8 mouse cellular contexts compared by ENCODE assay signal in genomic region chr13:53109560-53110248, GRCm38 (mm10).
A peak's percentile ranks its signal among the peaks of the same experiment; 100 is the strongest.
DNase-seq lines count a peak whose midpoint lies in the region; ATAC-seq and TF ChIP-seq lines count a peak whose summit lies in the region.

No protein-coding gene starts in this region.

- no peak for TF ChIP-seq POLR2A in ES-Bruce4 (IDR thresholded peaks at IDR 0.05; ENCODE audit: insufficient read depth, low read length)
- no peak for TF ChIP-seq POLR2A in testis, adult 2 months (IDR thresholded peaks at IDR 0.05; ENCODE audit: control insufficient read depth, low read depth, low read length)

- peak; percentile 92 for ATAC-seq in forebrain, embryonic 16.5 days
- ATAC-seq in liver, postnatal 0 days, result peak; percentile 66
- ATAC-seq in neural tube, embryonic 15.5 days (ENCODE audit: low FRiP score), result peak; percentile 91

- TF ChIP-seq EP300 in ES-Bruce4 (IDR thresholded peaks at IDR 0.05; ENCODE audit: insufficient read depth, low read depth, low read length), result 0 out of 2 replicates have a peak, but pooled peaks have one; percentile 22
- TF ChIP-seq EP300 in liver, postnatal 0 days (IDR thresholded peaks at IDR 0.05; ENCODE audit: low read depth), result no peak

- H3K4me3 ChIP-seq in ES-Bruce4 (ENCODE audit: low read depth, low read length), result peak overlapping the region; percentile 29
- H3K4me3 ChIP-seq in forebrain, embryonic 16.5 days (replicated peaks; ENCODE audit: low read length), result peak overlapping the region; percentile 32
- H3K4me3 ChIP-seq in liver, postnatal 0 days (ENCODE audit: low read depth, low read length), result no peak overlapping the region
- peak overlapping the region; percentile 26 for H3K4me3 ChIP-seq in neural tube, embryonic 15.5 days (replicated peaks)
- H3K4me3 ChIP-seq in testis, adult 2 months (ENCODE audit: control insufficient read depth, low read depth, low read length), result peak overlapping the region; percentile 30; the same call in 1 of the 2 replicates

- no peaks in the 10 kb centered on the region for H3K9me3 ChIP-seq in ES-Bruce4 (replicated peaks; ENCODE audit: control insufficient read depth, insufficient read depth, low read length, poor library complexity, severe bottlenecking)
- H3K9me3 ChIP-seq in forebrain, embryonic 16.5 days (ENCODE audit: control insufficient read depth, low read length), result no peaks in the 10 kb centered on the region
- no peaks in the 10 kb centered on the region for H3K9me3 ChIP-seq in liver, postnatal 0 days (ENCODE audit: low read length)
- no peaks in the 10 kb centered on the region for H3K9me3 ChIP-seq in neural tube, embryonic 15.5 days (replicated peaks)

- WGBS in forebrain, embryonic 16.5 days, result 21% methylated on average over 17 of the region's 17 CpGs
- WGBS in large intestine, adult 2 months, result 15% methylated on average over 17 of the region's 17 CpGs
- whole genome bisulfite sequencing in liver, postnatal 0 days (ENCODE audit: insufficient replicate concordance), result 23% methylated on average over 17 of the region's 17 CpGs
- WGBS in neural tube, embryonic 15.5 days, result 15% methylated on average over 17 of the region's 17 CpGs

- DNase-seq in cerebellum, adult 11-12 months, result peak; percentile 74
- peak; percentile 67 for DNase-seq in heart, postnatal 25 days (ENCODE audit: low spot score)
- DNase-seq in large intestine, adult 2 months (ENCODE audit: low read depth, low spot score), result peak; percentile 75
- DNase-seq in liver, postnatal 0 days, result peak; percentile 89

- no peak overlapping the region for H3K27ac ChIP-seq in ES-Bruce4 (ENCODE audit: insufficient read depth, low read length)
- no peak overlapping the region for H3K27ac ChIP-seq in forebrain, embryonic 16.5 days (ENCODE audit: low read length)
- H3K27ac ChIP-seq in liver, postnatal 0 days (ENCODE audit: low read depth), result no peak overlapping the region
- H3K27ac ChIP-seq in neural tube, embryonic 15.5 days (replicated peaks), result peak overlapping the region; percentile 7; the same call in 1 of the 2 replicates
- no peak overlapping the region for H3K27ac ChIP-seq in testis, adult 2 months (ENCODE audit: control insufficient read depth, insufficient read depth, low read depth, low read length)

- intact Hi-C loops in heart, postnatal 25 days (cut with DNase I), result no loop called here

- H3K4me2 ChIP-seq in forebrain, embryonic 16.5 days (ENCODE audit: low read length), result peak overlapping the region; percentile 51
- H3K4me2 ChIP-seq in liver, postnatal 0 days (ENCODE audit: low read depth, low read length), result no peak overlapping the region
- peak overlapping the region; percentile 57 for H3K4me2 ChIP-seq in neural tube, embryonic 15.5 days

- peak; percentile 97 for TF ChIP-seq CTCF in ES-Bruce4 (IDR thresholded peaks at IDR 0.05; ENCODE audit: low read depth, low read length)
- TF ChIP-seq CTCF in liver, postnatal 0 days (IDR thresholded peaks at IDR 0.05; ENCODE audit: low read depth), result peak; percentile 90
- peak; percentile 69; the same call in 1 of the 2 replicates for TF ChIP-seq CTCF in testis, adult 2 months (IDR thresholded peaks at IDR 0.05; ENCODE audit: control insufficient read depth, insufficient read depth, insufficient replicate concordance, low read depth, low read length)

- H3K27me3 ChIP-seq in ES-Bruce4 (ENCODE audit: control insufficient read depth, insufficient read depth, low read length, poor library complexity, severe bottlenecking), result no peaks in the 10 kb centered on the region
- no peaks in the 10 kb centered on the region for H3K27me3 ChIP-seq in forebrain, embryonic 16.5 days (replicated peaks; ENCODE audit: control insufficient read depth, insufficient read depth, low read length)
- H3K27me3 ChIP-seq in liver, postnatal 0 days (ENCODE audit: insufficient read depth, low read length), result no peaks in the 10 kb centered on the region
- no peaks in the 10 kb centered on the region for H3K27me3 ChIP-seq in neural tube, embryonic 15.5 days (replicated peaks)
- H3K27me3 ChIP-seq in testis, adult 2 months (ENCODE audit: control insufficient read depth, insufficient read depth, low read length), result no peaks in the 10 kb centered on the region

- H3K36me3 ChIP-seq in ES-Bruce4 (ENCODE audit: control insufficient read depth, insufficient read depth, low read length, poor library complexity, severe bottlenecking), result no peaks in the 10 kb centered on the region
- H3K36me3 ChIP-seq in forebrain, embryonic 16.5 days (ENCODE audit: control insufficient read depth, insufficient read depth), result no peaks in the 10 kb centered on the region
- no peaks in the 10 kb centered on the region for H3K36me3 ChIP-seq in liver, postnatal 0 days (replicated peaks; ENCODE audit: insufficient read depth, low read length)
- H3K36me3 ChIP-seq in neural tube, embryonic 15.5 days, result no peaks in the 10 kb centered on the region
- H3K36me3 ChIP-seq in testis, adult 2 months (ENCODE audit: control insufficient read depth, insufficient read depth, low read length), result no peaks in the 10 kb centered on the region

- H3K9ac ChIP-seq in ES-Bruce4 (ENCODE audit: low read depth, poor library complexity, severe bottlenecking), result peak overlapping the region; percentile 13; the same call in 1 of the 2 replicates
- peak overlapping the region; percentile 49 for H3K9ac ChIP-seq in forebrain, embryonic 16.5 days (replicated peaks; ENCODE audit: low read depth, low read length)
- no peak overlapping the region for H3K9ac ChIP-seq in liver, postnatal 0 days (replicated peaks)
- peak overlapping the region; percentile 36; the same call in 1 of the 2 replicates for H3K9ac ChIP-seq in neural tube, embryonic 15.5 days (replicated peaks)

- H3K4me1 ChIP-seq in ES-Bruce4 (ENCODE audit: control insufficient read depth, insufficient read depth, low read length), result no peaks in the 10 kb centered on the region
- peaks cover 3% of the 10 kb centered on the region for H3K4me1 ChIP-seq in forebrain, embryonic 16.5 days (replicated peaks; ENCODE audit: control insufficient read depth, insufficient read depth, low read length)
- H3K4me1 ChIP-seq in liver, postnatal 0 days (ENCODE audit: insufficient read depth), result no peaks in the 10 kb centered on the region
- peaks cover 7% of the 10 kb centered on the region for H3K4me1 ChIP-seq in neural tube, embryonic 15.5 days
- peaks cover 22% of the 10 kb centered on the region for H3K4me1 ChIP-seq in testis, adult 2 months (ENCODE audit: control insufficient read depth, insufficient read depth, low read length)
